Mouse (Mus musculus) frontal cortex, adult (tissue): ENCODE measurements around the gene Ssx9.
"Not testable (repeated sequence)": the region's sequence is repeated elsewhere in the genome, so short reads cannot be mapped to it uniquely, and the experiment has no call there.

Source experiments
- ATAC-seq: cut with Nextera tagmentation; 2 replicates; pipeline ENCODE4 v1.9.2; 2017; ENCODE audit warnings: mild to moderate bottlenecking, moderate library complexity, mixed read lengths; ENCODE audit not compliant: low TSS enrichment

The Ssx9 gene

GRCm38 (mm10) chrX:8748132-8748531 is at the start of gene Ssx9:
TSS of gene Ssx9 (plus strand) at chrX:8748432.
- not testable (repeated sequence) for ATAC-seq

DNA sequence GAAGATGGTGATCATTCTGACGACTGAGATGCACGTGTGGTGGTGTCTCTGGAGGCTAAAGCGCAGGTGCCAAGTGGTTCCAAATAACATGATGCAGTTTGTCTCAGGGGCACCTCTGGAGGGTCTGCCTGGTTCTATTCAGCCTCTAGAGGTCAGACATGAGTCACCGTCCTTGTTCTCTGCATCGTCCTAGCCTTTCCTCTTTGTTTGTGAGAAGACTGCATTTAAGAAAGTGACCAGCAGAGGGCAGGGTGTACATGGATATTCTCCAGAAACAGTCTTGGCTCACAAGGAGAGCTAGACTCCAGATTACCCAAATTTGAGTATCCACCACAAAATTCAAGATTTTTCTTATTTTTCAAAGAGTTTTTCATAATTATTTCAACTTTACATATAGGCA is 15.3 kb upstream of the Ssx9 start:
- ATAC-seq: peak; percentile 80

DNA sequence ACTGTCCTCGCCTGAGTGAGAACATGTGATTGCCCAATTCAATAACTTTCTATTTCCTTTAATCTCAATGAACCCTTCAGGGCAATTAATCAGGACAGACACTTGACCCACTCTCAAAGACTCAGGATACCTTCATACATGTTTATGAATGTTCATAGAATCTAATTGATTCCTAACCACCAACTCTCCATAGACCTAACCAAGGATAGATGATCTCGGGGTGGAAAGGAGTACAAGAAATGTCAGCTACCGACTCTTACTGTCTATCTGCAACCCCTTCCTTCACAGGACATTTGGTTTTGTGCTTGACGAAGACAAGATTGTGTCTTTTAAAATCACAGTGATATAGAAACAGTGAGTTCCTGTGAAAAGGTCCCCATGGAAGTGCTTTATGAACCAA is 55.2 kb downstream of the Ssx9 start, which contains the start of gene Ssxb5:
TSS of gene Ssxb5 (plus strand) at position 301 of the 400 bp plus-strand sequence.
- not testable (repeated sequence) for ATAC-seq
